Mouse (Mus musculus) cerebellum, adult 11 months (tissue): ENCODE results near the gene Pithd1.

ENCODE experiments used
- DNase-seq: peaks from one replicate; pipeline ENCODE4 v3.0.0; 2022

Pithd1 gene

DNA sequence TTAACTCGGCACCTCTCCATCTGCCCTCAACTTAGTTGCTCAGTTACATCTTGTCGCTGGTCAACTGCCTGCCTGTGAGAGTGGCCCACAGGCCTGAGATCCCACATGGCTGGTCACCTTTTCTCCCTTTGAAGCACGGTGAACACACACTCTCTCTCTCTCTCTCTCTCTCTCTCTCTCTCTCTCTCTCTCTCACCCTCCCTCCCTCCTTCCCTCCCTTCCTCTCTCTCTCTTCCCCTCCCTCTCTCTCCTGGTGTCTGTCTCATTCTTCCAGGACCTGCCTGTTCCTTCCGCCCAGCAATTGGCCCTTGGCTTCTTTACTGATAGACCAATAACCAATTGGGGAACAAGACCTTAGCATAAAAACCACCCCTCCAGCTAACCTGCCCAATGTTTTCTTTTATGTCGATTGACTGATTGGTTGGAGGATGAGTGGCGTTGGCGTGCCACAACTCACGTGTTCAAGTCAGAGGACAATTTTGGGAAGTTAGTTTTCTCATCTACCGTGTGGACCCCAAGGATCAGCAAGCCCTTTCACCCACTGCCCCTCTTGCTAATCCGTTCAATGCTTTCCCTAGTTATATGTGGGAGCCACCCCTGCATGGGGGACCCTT lies 60.8 kb downstream of the Pithd1 start:
- DNase-seq = no peak
